Comparison of ENCODE assay signal across 9 mouse cellular contexts in genomic region chr15:79131442-79131841, GRCm38 (mm10). TPM values are rescaled to one million over a fixed set of nuclear protein-coding genes. Genes with fewer than 3 reads are reported as not detected.
A peak's percentile ranks its signal among the peaks of the same experiment; 100 is the strongest.
DNase-seq lines count a peak whose midpoint lies in the region; ATAC-seq and TF ChIP-seq lines count a peak whose summit lies in the region.
"Had no signal": no experiment of that assay in that cellular context is flagged by ENCODE, and none has a peak within 500 bp of the region (broad histone marks: within the 10 kb centered on the region; RNA-seq: fewer than 3 reads in every experiment).

No protein-coding gene starts in this region.

- no peaks in the 10 kb centered on the region for H3K27me3 ChIP-seq in testis, adult 2 months (ENCODE audit: control insufficient read depth, insufficient read depth, low read length)
- H3K27me3 ChIP-seq in liver, embryonic 12.5 days (replicated peaks), result no peaks in the 10 kb centered on the region

- H3K4me2 ChIP-seq in liver, embryonic 12.5 days, result no peak overlapping the region

- no peak for DNase-seq in layer of hippocampus, adult 2 months (ENCODE audit: low spot score in 2 of 2)
- no peak for DNase-seq in layer of hippocampus, adult 9-11 months
- peak; percentile 88 for DNase-seq in cerebellum, adult 9-11 months
- peak; percentile 91 to 97 for DNase-seq in kidney, adult 8-10 months
- no peak for DNase-seq in left cerebral cortex, adult 8-10 months (ENCODE audit: low spot score in 2 of 2)
- no peak for DNase-seq in left cerebral cortex, adult 18-20 months (ENCODE audit: low spot score in 2 of 2)

- WGBS in liver, embryonic 12.5 days (ENCODE audit: insufficient replicate concordance), result 74% methylated on average over 7 of the region's 7 CpGs

- no peak for TF ChIP-seq CTCF in layer of hippocampus, adult 2 months (conservative IDR thresholded peaks at IDR 0.05)
- TF ChIP-seq CTCF in testis, adult 2 months (IDR thresholded peaks at IDR 0.05; ENCODE audit: control insufficient read depth, insufficient read depth, insufficient replicate concordance, low read depth, low read length), result no peak

- peaks cover 6% of the 10 kb centered on the region for H3K9me3 ChIP-seq in liver, embryonic 12.5 days (replicated peaks)

- H3K9ac ChIP-seq in liver, embryonic 12.5 days, result no peak overlapping the region
- H3K9ac ChIP-seq: liver, embryonic 14.5 days had no signal

- no peak overlapping the region for H3K4me3 ChIP-seq in layer of hippocampus, adult 2 months
- no peak overlapping the region for H3K4me3 ChIP-seq in testis, adult 2 months (ENCODE audit: control insufficient read depth, low read depth, low read length)
- no peak overlapping the region for H3K4me3 ChIP-seq in liver, embryonic 12.5 days

- H3K4me1 ChIP-seq in testis, adult 2 months (ENCODE audit: control insufficient read depth, insufficient read depth, low read length), result peaks cover 8% of the 10 kb centered on the region
- H3K4me1 ChIP-seq in liver, embryonic 12.5 days, result no peaks in the 10 kb centered on the region

- no peak for TF ChIP-seq POLR2A in testis, adult 2 months (IDR thresholded peaks at IDR 0.05; ENCODE audit: control insufficient read depth, low read depth, low read length)

- no peaks in the 10 kb centered on the region for H3K36me3 ChIP-seq in testis, adult 2 months (ENCODE audit: control insufficient read depth, insufficient read depth, low read length)
- peaks cover 75% of the 10 kb centered on the region for H3K36me3 ChIP-seq in liver, embryonic 12.5 days

- H3K27ac ChIP-seq in layer of hippocampus, adult 2 months, result peak overlapping the region; percentile 23; the same call in 1 of the 2 replicates
- H3K27ac ChIP-seq in testis, adult 2 months (ENCODE audit: control insufficient read depth, insufficient read depth, low read depth, low read length), result peak overlapping the region; percentile 22
- no peak overlapping the region for H3K27ac ChIP-seq in liver, embryonic 12.5 days
- H3K27ac ChIP-seq: liver, embryonic 14.5 days had no signal

- no peak for ATAC-seq in liver, embryonic 12.5 days

RNA-seq across cellular contexts. Expression of gene Polr2f, which starts 9.4 kb away (rescaled TPM):
- total RNA-seq in layer of hippocampus, adult 2 months (2021), result 100 to 1,000 TPM in 1 of 2 experiments, 10 to 100 TPM in 1; 97.9 to 103 TPM
- polyA plus RNA-seq in testis, adult 2 months (2012; rRNA removed), result 41.1 and 42.2 TPM in 2 replicates
- 100 to 1,000 TPM in 2 of 4 experiments, 10 to 100 TPM in 2; 83.7 to 108 (median 99.6) TPM for total RNA-seq in left cerebral cortex, adult 8-10 months (2022)
- 100 to 1,000 TPM; 102 to 111 TPM for total RNA-seq in left cerebral cortex, adult 18-20 months (2021)
- polyA plus RNA-seq in liver, embryonic 12.5 days (2016; fragmentation: Nextera tagmentation; extraction: Ambion mirVana), result 280 and 301 TPM in 2 replicates

RNA-seq across cellular contexts. Expression of gene 1700088E04Rik, which starts 9.6 kb away (rescaled TPM):
- 10 to 100 TPM in 1 of 2 experiments, 1 to 10 TPM in 1; 8.8 to 10.3 TPM for total RNA-seq in layer of hippocampus, adult 2 months (2021)
- 115 and 133 TPM in 2 replicates for polyA plus RNA-seq in testis, adult 2 months (2012; rRNA removed)
- total RNA-seq in left cerebral cortex, adult 8-10 months (2022), result 10 to 100 TPM; 10.1 to 14.4 (median 11.3) TPM
- 10 to 100 TPM in 1 of 2 experiments, 1 to 10 TPM in 1; 7.3 to 10.8 TPM for total RNA-seq in left cerebral cortex, adult 18-20 months (2021)
- polyA plus RNA-seq in liver, embryonic 12.5 days (2016; fragmentation: Nextera tagmentation; extraction: Ambion mirVana), result 0.86 and 1.0 TPM in 2 replicates

RNA-seq across cellular contexts. Expression of gene Micall1, which starts 22.7 kb away (rescaled TPM):
- total RNA-seq in layer of hippocampus, adult 2 months (2021), result 10 to 100 TPM; 31.4 to 35.3 TPM
- 75.8 and 85.0 TPM in 2 replicates for polyA plus RNA-seq in testis, adult 2 months (2012; rRNA removed)
- 10 to 100 TPM; 28.9 to 32.0 (median 30.4) TPM for total RNA-seq in left cerebral cortex, adult 8-10 months (2022)
- 10 to 100 TPM; 22.2 to 26.8 TPM for total RNA-seq in left cerebral cortex, adult 18-20 months (2021)
- 3.0 and 3.2 TPM in 2 replicates for polyA plus RNA-seq in liver, embryonic 12.5 days (2016; fragmentation: Nextera tagmentation; extraction: Ambion mirVana)

RNA-seq across cellular contexts. Expression of gene Sox10, which starts 33.6 kb away (rescaled TPM):
- total RNA-seq in layer of hippocampus, adult 2 months (2021), result 10 to 100 TPM; 27.7 to 30.4 TPM
- 1.5 and 1.6 TPM in 2 replicates for polyA plus RNA-seq in testis, adult 2 months (2012; rRNA removed)
- total RNA-seq in left cerebral cortex, adult 8-10 months (2022), result 10 to 100 TPM; 30.5 to 36.3 (median 32.6) TPM
- total RNA-seq in left cerebral cortex, adult 18-20 months (2021), result 10 to 100 TPM; 19.6 to 26.1 TPM
- polyA plus RNA-seq in liver, embryonic 12.5 days (2016; fragmentation: Nextera tagmentation; extraction: Ambion mirVana), result 0.17 and 0.29 TPM in 2 replicates

RNA-seq across cellular contexts. Expression of gene Eif3l, which starts 56.5 kb away (rescaled TPM):
- 10 to 100 TPM; 68.9 to 69.5 TPM for total RNA-seq in layer of hippocampus, adult 2 months (2021)
- polyA plus RNA-seq in testis, adult 2 months (2012; rRNA removed), result 110 and 117 TPM in 2 replicates
- 10 to 100 TPM; 73.8 to 77.0 (median 75.3) TPM for total RNA-seq in left cerebral cortex, adult 8-10 months (2022)
- 10 to 100 TPM; 66.5 to 68.2 TPM for total RNA-seq in left cerebral cortex, adult 18-20 months (2021)
- 188 and 201 TPM in 2 replicates for polyA plus RNA-seq in liver, embryonic 12.5 days (2016; fragmentation: Nextera tagmentation; extraction: Ambion mirVana)

Comparison
In these comparisons a context has a peak if more than half of its experiments do, and no peak if none do; other contexts are left out.
1. DNase-seq: peak in cerebellum, adult 9-11 months (single experiment) and kidney, adult 8-10 months (2 of 2); none in layer of hippocampus, adult 2 months (0 of 2), layer of hippocampus, adult 9-11 months (single experiment), left cerebral cortex, adult 8-10 months (0 of 2) and left cerebral cortex, adult 18-20 months (0 of 2).